Mouse (Mus musculus): ENCODE results near the gene Iglon5.
A peak's percentile ranks its signal among the peaks of the same experiment; 100 is the strongest.

Iglon5 gene

GRCm38 (mm10) chr7:43427406-43427805 is 62.5 kb downstream of the Iglon5 start, which contains the start of gene Lim2:
Lim2 (plus strand) TSS chr7:43427670.
- DNase-seq (ENCODE audit: low spot score) = no peak

- no peak for DNase-seq (ENCODE audit: low spot score)
These were observed 65.8 kb downstream of the Iglon5 start for GRCm38 (mm10) chr7:43423991-43424625.

GRCm38 (mm10) chr7:43422995-43423617 is 66.8 kb downstream of the Iglon5 start:
- DNase-seq (ENCODE audit: low spot score) = peak; percentile 65

All from layer of hippocampus, adult 9-10 months (tissue).